Mouse (Mus musculus): ENCODE data around the gene Pigk.

- no peak for TF ChIP-seq GATA1 (IDR thresholded peaks at IDR 0.05; ENCODE audit: low read length)
- TF ChIP-seq TAL1 (IDR thresholded peaks at IDR 0.05; ENCODE audit: low read length): no peak
Measured at GRCm38 (mm10) chr3:152917579-152917978, 203.7 kb downstream of the Pigk start.

All from erythroblast, embryonic 14.5 days (primary cell).